Mouse (Mus musculus): ENCODE results near the gene Gstt4. TPM values are rescaled to one million over a fixed set of nuclear protein-coding genes. Genes with fewer than 3 reads are reported as not detected.

The Gstt4 gene
- polyA plus RNA-seq, 1 experiment from 2014 or later, result not detected

- Histone ChIP-seq H3K4me3 (peak overlapping the region; percentile 58), H3K36me3 (replicated peaks) (no peaks in the 10 kb centered on the region), H3K9me3 (no peaks in the 10 kb centered on the region), H3K4me1 (peaks cover 52% of the 10 kb centered on the region), H3K27me3 (replicated peaks; ENCODE audit: low read depth, poor library complexity, severe bottlenecking) (peaks cover 29% of the 10 kb centered on the region), H3K27ac (replicated peaks) (peak overlapping the region; percentile 70)
- peak; percentile 82 for DNase-seq (ENCODE audit: low spot score)
- WGBS, result under 1% methylated on average over 21 of the region's 21 CpGs
These were observed 11.9 kb upstream of the Gstt4 start for GRCm38 (mm10) chr10:75834250-75834649.

GRCm38 (mm10) chr10:75833456-75834080, 11.2 kb upstream of the Gstt4 start:
- H3K4me1 ChIP-seq, result peaks cover 52% of the 10 kb centered on the region
- 0 out of 2 replicates have a peak overlapping the region, but pooled peaks have one; percentile 41 for H3K27ac ChIP-seq (replicated peaks)
- no peaks in the 10 kb centered on the region for H3K36me3 ChIP-seq (replicated peaks)
- H3K4me3 ChIP-seq, result peak overlapping the region; percentile 58
- peaks cover 29% of the 10 kb centered on the region for H3K27me3 ChIP-seq (replicated peaks; ENCODE audit: low read depth, poor library complexity, severe bottlenecking)
- H3K9me3 ChIP-seq, result no peaks in the 10 kb centered on the region
- WGBS, result 11% methylated on average over 21 of the region's 21 CpGs
- peak; percentile 42 for DNase-seq (ENCODE audit: low spot score)

- peaks cover 29% of the 10 kb centered on the region for H3K27me3 ChIP-seq (replicated peaks; ENCODE audit: low read depth, poor library complexity, severe bottlenecking)
- H3K4me1 ChIP-seq, result peaks cover 43% of the 10 kb centered on the region
- no peak overlapping the region for H3K27ac ChIP-seq (replicated peaks)
- no peak overlapping the region for H3K4me3 ChIP-seq
- DNase-seq (ENCODE audit: low spot score), result peak; percentile 47
- no peaks in the 10 kb centered on the region for H3K36me3 ChIP-seq (replicated peaks)
- 67% methylated on average over 13 of the region's 13 CpGs for WGBS
- H3K9me3 ChIP-seq, result no peaks in the 10 kb centered on the region
These were observed 10.0 kb upstream of the Gstt4 start for GRCm38 (mm10) chr10:75832272-75832895.

- peaks cover 23% of the 10 kb centered on the region for H3K4me1 ChIP-seq
- H3K36me3 ChIP-seq (replicated peaks), result no peaks in the 10 kb centered on the region
- H3K27ac ChIP-seq (replicated peaks), result no peak overlapping the region
- 89% methylated on average over 2 of the region's 2 CpGs for WGBS
- H3K27me3 ChIP-seq (replicated peaks; ENCODE audit: low read depth, poor library complexity, severe bottlenecking), result peaks cover 29% of the 10 kb centered on the region
- H3K9me3 ChIP-seq, result no peaks in the 10 kb centered on the region
- DNase-seq (ENCODE audit: low spot score), result no peak
- H3K4me3 ChIP-seq, result no peak overlapping the region
These were observed 7.9 kb upstream of the Gstt4 start for GRCm38 (mm10) chr10:75830275-75830670.

GRCm38 (mm10) chr10:75829529-75830274, 7.4 kb upstream of the Gstt4 start:
- peak; percentile 6 for DNase-seq (ENCODE audit: low spot score)
- no peak overlapping the region for H3K4me3 ChIP-seq
- H3K27ac ChIP-seq (replicated peaks), result no peak overlapping the region
- H3K9me3 ChIP-seq, result no peaks in the 10 kb centered on the region
- H3K36me3 ChIP-seq (replicated peaks), result no peaks in the 10 kb centered on the region
- H3K4me1 ChIP-seq, result peaks cover 19% of the 10 kb centered on the region
- 72% methylated on average over 2 of the region's 2 CpGs for WGBS
- peaks cover 28% of the 10 kb centered on the region for H3K27me3 ChIP-seq (replicated peaks; ENCODE audit: low read depth, poor library complexity, severe bottlenecking)

- Histone ChIP-seq H3K4me3 (no peak overlapping the region), H3K36me3 (replicated peaks) (no peaks in the 10 kb centered on the region), H3K9me3 (no peaks in the 10 kb centered on the region), H3K4me1 (peaks cover 7% of the 10 kb centered on the region), H3K27me3 (replicated peaks; ENCODE audit: low read depth, poor library complexity, severe bottlenecking) (peaks cover 16% of the 10 kb centered on the region), H3K27ac (replicated peaks) (no peak overlapping the region)
- no peak for DNase-seq (ENCODE audit: low spot score)
These were observed 6.2 kb upstream of the Gstt4 start for GRCm38 (mm10) chr10:75828500-75828931.

GRCm38 (mm10) chr10:75827668-75828360, 5.5 kb upstream of the Gstt4 start:
- 93% methylated on average over 4 of the region's 4 CpGs for WGBS
- Histone ChIP-seq H3K27me3 (replicated peaks; ENCODE audit: low read depth, poor library complexity, severe bottlenecking) (peaks cover 9% of the 10 kb centered on the region), H3K36me3 (replicated peaks) (no peaks in the 10 kb centered on the region), H3K9me3 (no peaks in the 10 kb centered on the region), H3K27ac (replicated peaks) (no peak overlapping the region), H3K4me1 (peaks cover 3% of the 10 kb centered on the region; the same call in 1 of the 2 replicates), H3K4me3 (no peak overlapping the region)
- no peak for DNase-seq (ENCODE audit: low spot score)

- WGBS, result 86% methylated on average over 4 of the region's 4 CpGs
- H3K9me3 ChIP-seq, result no peaks in the 10 kb centered on the region
These were observed 2.2 kb upstream of the Gstt4 start for GRCm38 (mm10) chr10:75824530-75824929.

GRCm38 (mm10) chr10:75823782-75824181, 1.4 kb upstream of the Gstt4 start:
- Histone ChIP-seq H3K4me1 (no peaks in the 10 kb centered on the region), H3K9me3 (no peaks in the 10 kb centered on the region), H3K27ac (replicated peaks) (no peak overlapping the region), H3K27me3 (replicated peaks; ENCODE audit: low read depth, poor library complexity, severe bottlenecking) (no peaks in the 10 kb centered on the region), H3K4me3 (no peak overlapping the region), H3K36me3 (replicated peaks) (no peaks in the 10 kb centered on the region)
- 92% methylated on average over 1 of the region's 1 CpGs for WGBS
- DNase-seq (ENCODE audit: low spot score), result no peak

More at GRCm38 (mm10) chr10:75824530-75824929, 2.2 kb upstream of the Gstt4 start:
- Histone ChIP-seq H3K36me3 (replicated peaks) (no peaks in the 10 kb centered on the region), H3K4me1 (no peaks in the 10 kb centered on the region), H3K27me3 (replicated peaks; ENCODE audit: low read depth, poor library complexity, severe bottlenecking) (no peaks in the 10 kb centered on the region), H3K27ac (replicated peaks) (no peak overlapping the region), H3K4me3 (no peak overlapping the region)
- DNase-seq (ENCODE audit: low spot score), result no peak

- no peak for DNase-seq (ENCODE audit: low spot score)
- Histone ChIP-seq H3K27ac (replicated peaks) (no peak overlapping the region), H3K36me3 (replicated peaks) (no peaks in the 10 kb centered on the region), H3K4me1 (no peaks in the 10 kb centered on the region), H3K27me3 (replicated peaks; ENCODE audit: low read depth, poor library complexity, severe bottlenecking) (no peaks in the 10 kb centered on the region), H3K9me3 (no peaks in the 10 kb centered on the region), H3K4me3 (no peak overlapping the region)
- 85% methylated on average over 5 of the region's 5 CpGs for WGBS
These were observed 2.5 kb downstream of the Gstt4 start for GRCm38 (mm10) chr10:75819882-75820281.

GRCm38 (mm10) chr10:75818641-75819040, 3.7 kb downstream of the Gstt4 start:
- Histone ChIP-seq H3K36me3 (replicated peaks) (no peaks in the 10 kb centered on the region), H3K27me3 (replicated peaks; ENCODE audit: low read depth, poor library complexity, severe bottlenecking) (no peaks in the 10 kb centered on the region), H3K27ac (replicated peaks) (no peak overlapping the region), H3K9me3 (no peaks in the 10 kb centered on the region), H3K4me3 (no peak overlapping the region), H3K4me1 (no peaks in the 10 kb centered on the region)
- DNase-seq (ENCODE audit: low spot score), result no peak
- WGBS, result 60% methylated on average over 10 of the region's 10 CpGs

- Histone ChIP-seq H3K4me1 (no peaks in the 10 kb centered on the region), H3K4me3 (no peak overlapping the region), H3K36me3 (replicated peaks) (no peaks in the 10 kb centered on the region), H3K27ac (replicated peaks) (no peak overlapping the region), H3K27me3 (replicated peaks; ENCODE audit: low read depth, poor library complexity, severe bottlenecking) (peaks cover 12% of the 10 kb centered on the region; the same call in 1 of the 2 replicates), H3K9me3 (no peaks in the 10 kb centered on the region)
- no peak for DNase-seq (ENCODE audit: low spot score)
- 64% methylated on average over 2 of the region's 2 CpGs for WGBS
These were observed 18.1 kb downstream of the Gstt4 start for GRCm38 (mm10) chr10:75804217-75804616.

Measured in embryonic facial prominence, embryonic 10.5 days (tissue).